Mouse (Mus musculus): Measurements from ENCODE around the gene Arl3.

DNA sequence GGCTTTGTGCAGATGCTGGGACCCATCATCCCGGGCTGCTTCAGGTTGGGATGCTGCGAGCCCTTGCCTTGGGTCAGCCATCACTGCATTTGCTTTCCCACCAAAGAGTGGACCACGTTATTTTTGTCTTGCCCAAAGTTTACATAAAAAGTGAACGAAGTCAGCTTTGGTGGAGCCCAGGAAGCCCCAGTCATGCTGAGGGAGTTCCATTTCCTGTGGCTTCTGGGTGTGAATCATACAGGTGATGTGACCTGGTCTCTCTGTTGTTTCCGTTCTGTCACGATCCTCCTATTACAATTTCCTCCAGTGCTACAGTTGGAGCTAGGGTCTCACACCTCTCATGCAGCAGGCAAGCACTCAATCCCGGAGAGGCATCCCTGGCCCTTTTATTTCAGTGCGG, 44.4 kb upstream of the Arl3 start:
- TF ChIP-seq CTCF (IDR thresholded peaks at IDR 0.05; ENCODE audit: extremely low read depth, insufficient read depth, low read length) (no peak), POLR2A (IDR thresholded peaks at IDR 0.05; ENCODE audit: extremely low read depth, insufficient read depth, low read length) (no peak)
